Mouse (Mus musculus) spleen, adult 2 months (tissue): ENCODE measurements around the gene 9930104L06Rik. TPM values are rescaled to one million over a fixed set of nuclear protein-coding genes. Genes with fewer than 3 reads are reported as not detected.

Source experiments
- DNase-seq, 2 experiments: peaks; one replicate each; pipeline versions ENCODE4 v3.0.0 to v3.0.0-alpha.2; 2012 to 2021; ENCODE audit warnings: low spot score in 2 of 2, low read depth in 1 of 2
- H3K27ac ChIP-seq: fragments of 200-500 bp; 2 replicates; pipeline ENCODE4 v1.5.1; 2012; ENCODE audit warnings: low read length, inconsistent platforms; ENCODE audit not compliant: insufficient read depth
- H3K27me3 ChIP-seq: fragments of 200-500 bp; 2 replicates; pipeline ENCODE4 v1.6.1; 2012; ENCODE audit warnings: mild to moderate bottlenecking, moderate library complexity, low read length, inconsistent platforms; ENCODE audit not compliant: control insufficient read depth, insufficient read depth
- H3K36me3 ChIP-seq: fragments of 200-500 bp; 2 replicates; pipeline ENCODE4 v1.6.1; 2012; ENCODE audit warnings: mild to moderate bottlenecking, low read length, inconsistent platforms; ENCODE audit not compliant: control insufficient read depth, insufficient read depth
- H3K4me1 ChIP-seq: fragments of 200-500 bp; 2 replicates; pipeline ENCODE4 v1.6.1; 2011; ENCODE audit warnings: inconsistent platforms; ENCODE audit not compliant: control insufficient read depth, insufficient read depth, insufficient read length
- H3K4me3 ChIP-seq: fragments of 200-500 bp; 2 replicates; pipeline ENCODE4 v1.5.1; 2011; ENCODE audit warnings: mild to moderate bottlenecking, inconsistent platforms; ENCODE audit not compliant: insufficient read depth, insufficient read length; ENCODE audit errors: extremely low read depth
- CTCF ChIP-seq: fragments of 200-500 bp; IDR thresholded peaks from 2 replicates; pipeline ENCODE4 v1.5.1; 2011; ENCODE audit warnings: mild to moderate bottlenecking, inconsistent platforms; ENCODE audit not compliant: insufficient read depth, insufficient read length, insufficient replicate concordance; ENCODE audit errors: extremely low read depth
- POLR2A ChIP-seq: fragments of 200-500 bp; IDR thresholded peaks from 2 replicates; pipeline ENCODE4 v1.6.1; 2011; ENCODE audit warnings: low read depth, low read length, inconsistent platforms
- WGBS: fragments of 180-500 bp; shearing (Covaris S2); methylation state at CpG from one replicate; pipeline ENCODE4 v1.1.7; 2018; 5-methylcytosine and 5-hydroxymethylcytosine counted together
- polyA plus RNA-seq: library from polyadenylated mRNA; depleted of rRNA; stranded (reverse); fragments of >200 nt; gene quantifications from 2 replicates; pipeline ENCODE4 v1.2.3, GENCODE M21; 2012; rRNA removed

9930104L06Rik gene
- polyA plus RNA-seq: 13.2 and 13.6 TPM in 2 replicates

GRCm38 (mm10) chr4:124936613-124937471, at the start of gene 9930104L06Rik:
Gene 9930104L06Rik (plus strand): TSS chr4:124937048.
- Histone ChIP-seq H3K4me3 (peak within 1 kb of the TSS; percentile 79), H3K27ac (no peak within 1 kb of the TSS), H3K27me3 (no peaks in the 10 kb centered on the region), H3K4me1 (peaks cover 4% of the 10 kb centered on the region; the same call in 1 of the 2 replicates), H3K36me3 (peaks cover 7% of the 10 kb centered on the region; the same call in 1 of the 2 replicates)
- under 1% methylated on average over 52 of the region's 52 CpGs for WGBS
- no peak for TF ChIP-seq CTCF
- peak; percentile 5; the same call in 1 of the 2 replicates for TF ChIP-seq POLR2A
- DNase-seq: peak; percentile 92

- no peak overlapping the region for H3K27ac ChIP-seq
- H3K4me1 ChIP-seq: no peaks in the 10 kb centered on the region; the same call in 1 of the 2 replicates
- H3K36me3 ChIP-seq: no peaks in the 10 kb centered on the region
- 72% methylated on average over 7 of the region's 7 CpGs for WGBS
- no peak for TF ChIP-seq CTCF
- no peak for TF ChIP-seq POLR2A
- H3K4me3 ChIP-seq: no peak overlapping the region
- H3K27me3 ChIP-seq: no peaks in the 10 kb centered on the region
- no peak for DNase-seq
Observed at GRCm38 (mm10) chr4:124888702-124889101, 48.1 kb upstream of the 9930104L06Rik start.

- TF ChIP-seq CTCF (no peak), POLR2A (no peak)
- Histone ChIP-seq H3K4me1 (peaks cover 3% of the 10 kb centered on the region; the same call in 1 of the 2 replicates), H3K27ac (no peak overlapping the region), H3K4me3 (no peak overlapping the region), H3K27me3 (peaks cover 7% of the 10 kb centered on the region), H3K36me3 (no peaks in the 10 kb centered on the region)
- WGBS: 85% methylated on average over 2 of the region's 2 CpGs
- no peak for DNase-seq
Observed at GRCm38 (mm10) chr4:124889935-124890334, 46.9 kb upstream of the 9930104L06Rik start.

- H3K27ac ChIP-seq: no peak overlapping the region
- WGBS: 69% methylated on average over 5 of the region's 5 CpGs
- no peak for DNase-seq
- no peak overlapping the region for H3K4me3 ChIP-seq
- no peaks in the 10 kb centered on the region for H3K36me3 ChIP-seq
- peaks cover 3% of the 10 kb centered on the region; the same call in 1 of the 2 replicates for H3K4me1 ChIP-seq
- peaks cover 9% of the 10 kb centered on the region for H3K27me3 ChIP-seq
- TF ChIP-seq POLR2A (no peak), CTCF (no peak)
Observed at GRCm38 (mm10) chr4:124890831-124891230, 46.0 kb upstream of the 9930104L06Rik start.

- Histone ChIP-seq H3K36me3 (no peaks in the 10 kb centered on the region), H3K4me1 (peaks cover 3% of the 10 kb centered on the region; the same call in 1 of the 2 replicates), H3K4me3 (no peak overlapping the region), H3K27me3 (peaks cover 9% of the 10 kb centered on the region), H3K27ac (no peak overlapping the region)
- no peak for DNase-seq
- 34% methylated on average over 6 of the region's 6 CpGs for WGBS
- no peak for TF ChIP-seq POLR2A
- no peak for TF ChIP-seq CTCF
Observed at GRCm38 (mm10) chr4:124893769-124894168, 43.1 kb upstream of the 9930104L06Rik start.

GRCm38 (mm10) chr4:124894508-124895428, 42.1 kb upstream of the 9930104L06Rik start:
- WGBS: 5% methylated on average over 83 of the region's 83 CpGs
- no peak for TF ChIP-seq CTCF
- no peak for TF ChIP-seq POLR2A
- Histone ChIP-seq H3K4me1 (peaks cover 3% of the 10 kb centered on the region; the same call in 1 of the 2 replicates), H3K36me3 (no peaks in the 10 kb centered on the region), H3K4me3 (no peak overlapping the region), H3K27ac (no peak overlapping the region), H3K27me3 (peaks cover 9% of the 10 kb centered on the region)
- DNase-seq: no peak
